Mouse (Mus musculus) bone marrow macrophage, adult 2 months (primary cell): Measurements from ENCODE around the gene Nmnat3.

Source experiments
- CTCF ChIP-seq: IDR thresholded peaks from 2 replicates; pipeline ENCODE4 v1.5.1; 2012; ENCODE audit warnings: low read depth, mild to moderate bottlenecking, low read length, moderate library complexity
- POLR2A ChIP-seq: IDR thresholded peaks from 2 replicates; pipeline ENCODE4 v1.6.1; 2012; ENCODE audit warnings: mild to moderate bottlenecking, low read depth, low read length, borderline replicate concordance

- TF ChIP-seq POLR2A (no peak), CTCF (no peak)
Observed at GRCm38 (mm10) chr9:98352332-98352731, 65.1 kb downstream of the Nmnat3 start.
